Mouse (Mus musculus) adrenal gland, postnatal 36 days (tissue): ENCODE data around the gene Wwc2. TPM values are rescaled to one million over a fixed set of nuclear protein-coding genes. Genes with fewer than 3 reads are reported as not detected.
A peak's percentile ranks its signal among the peaks of the same experiment; 100 is the strongest.

Experiments used
- DNase-seq, 2 experiments: peaks; one replicate each; pipeline ENCODE4 v3.0.0; 2021; ENCODE audit warnings: mixed read lengths in 1 of 2
- total RNA-seq, 2 experiments: library from RNA; stranded (reverse); gene quantifications; 2 replicates each; pipeline ENCODE4 v1.2.3; 2021

Wwc2 gene
- total RNA-seq, 2 experiments from 2014 or later, result 25.1 to 26.0 TPM

DNA sequence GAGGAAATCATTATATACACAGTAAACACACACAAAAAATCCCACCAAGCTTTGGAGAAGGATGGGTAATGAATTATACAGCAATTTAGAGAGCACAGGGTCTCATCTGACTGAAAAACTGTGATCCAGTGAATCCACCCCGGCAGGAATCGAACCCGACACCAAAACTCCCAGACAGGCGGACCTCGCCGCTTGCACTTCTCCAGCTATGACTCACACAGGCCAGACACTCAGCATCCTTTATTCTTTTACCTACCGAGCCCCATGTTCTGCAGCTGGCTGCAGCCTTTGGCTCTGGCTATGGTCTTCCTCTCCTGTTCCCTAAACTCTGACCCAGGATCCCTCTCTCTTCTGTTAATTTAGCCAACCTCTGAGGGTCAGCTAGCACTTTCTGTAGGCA is 85.5 kb downstream of the Wwc2 start:
- DNase-seq, result no peak

DNA sequence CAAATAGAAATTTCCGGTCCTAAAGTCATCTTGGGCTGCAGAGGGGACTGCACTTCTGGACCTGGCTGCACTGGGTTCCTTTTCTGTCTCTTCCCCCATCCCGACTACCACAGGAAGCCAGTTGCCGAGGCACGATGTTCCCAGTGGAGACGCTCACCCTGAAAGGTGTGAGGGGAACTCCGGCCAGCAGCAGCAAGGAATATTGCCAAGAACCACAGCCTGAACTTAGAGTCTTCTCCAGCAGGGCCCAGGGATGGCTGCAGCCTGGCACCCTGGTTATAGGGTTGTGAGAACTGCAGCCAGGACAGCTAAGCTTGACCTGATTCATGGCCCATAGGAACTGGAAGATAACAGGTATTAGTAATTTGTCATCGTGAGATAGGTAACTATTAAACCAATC is 86.7 kb downstream of the Wwc2 start:
- DNase-seq, result no peak

- DNase-seq, result no peak
Measured at GRCm38 (mm10) chr8:47902704-47903103, 88.0 kb downstream of the Wwc2 start.

DNA sequence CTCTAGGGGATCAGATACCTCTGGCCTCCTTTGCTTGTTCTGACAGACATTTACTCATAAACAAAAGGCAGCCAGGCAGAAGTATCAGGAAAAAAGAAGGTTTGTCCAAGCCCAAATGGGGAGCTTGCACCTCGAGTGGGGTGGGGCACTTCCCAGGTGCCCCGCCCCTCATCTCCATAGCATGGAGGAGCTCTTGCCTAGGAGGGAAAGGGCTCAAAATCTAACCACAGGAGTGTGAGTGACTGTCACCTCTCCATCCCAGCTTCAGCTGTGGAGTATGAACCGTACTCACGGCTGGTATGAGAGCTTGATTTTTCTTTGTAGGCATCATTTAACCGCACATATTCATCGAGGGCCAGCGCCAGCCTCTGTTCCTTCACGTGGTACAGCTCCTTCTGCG is 90.4 kb downstream of the Wwc2 start:
- DNase-seq, result no peak

DNA sequence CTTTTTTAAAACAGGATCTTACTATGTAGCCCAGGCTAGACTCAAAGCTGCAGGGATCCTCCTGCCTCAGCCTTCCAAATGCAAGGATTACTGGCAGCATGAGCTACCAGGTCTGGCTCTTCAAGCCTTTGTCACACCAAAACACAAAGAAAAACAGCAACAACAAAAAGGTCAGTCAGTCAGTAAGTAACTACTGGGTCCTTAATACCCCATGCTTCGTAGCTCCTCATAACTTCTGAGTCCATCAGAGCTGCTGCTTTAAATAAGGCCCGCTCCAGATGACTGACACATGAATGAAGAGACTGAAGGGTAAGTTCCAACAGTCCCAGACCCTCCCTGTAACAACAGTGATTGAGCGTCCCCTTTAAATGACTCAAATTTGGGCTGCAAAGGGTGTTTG is 90.8 kb downstream of the Wwc2 start:
- no peak for DNase-seq

GRCm38 (mm10) chr8:47892419-47892818 is 98.3 kb downstream of the Wwc2 start:
- no peak for DNase-seq

GRCm38 (mm10) chr8:47891641-47892040 is 99.1 kb downstream of the Wwc2 start:
- no peak for DNase-seq

DNA sequence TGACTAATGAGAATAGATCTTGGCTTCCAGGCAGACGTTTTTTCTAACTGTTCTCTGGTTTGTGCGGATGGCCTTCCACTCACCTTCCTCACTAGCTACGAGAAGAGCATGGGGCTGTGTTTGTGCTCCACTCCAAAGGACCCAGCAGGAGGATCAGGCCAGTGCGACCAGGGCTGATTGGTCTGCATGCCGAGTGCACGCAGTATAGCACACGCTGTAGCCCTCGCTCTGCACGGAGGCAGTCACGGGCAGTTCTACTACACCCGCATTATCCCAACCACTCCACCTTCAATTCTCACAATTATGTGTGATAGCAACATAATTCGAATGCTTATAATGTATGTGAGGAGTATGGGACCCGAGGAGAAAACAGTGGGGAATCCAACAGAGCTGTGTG is 99.9 kb downstream of the Wwc2 start:
- DNase-seq, result no peak

DNA sequence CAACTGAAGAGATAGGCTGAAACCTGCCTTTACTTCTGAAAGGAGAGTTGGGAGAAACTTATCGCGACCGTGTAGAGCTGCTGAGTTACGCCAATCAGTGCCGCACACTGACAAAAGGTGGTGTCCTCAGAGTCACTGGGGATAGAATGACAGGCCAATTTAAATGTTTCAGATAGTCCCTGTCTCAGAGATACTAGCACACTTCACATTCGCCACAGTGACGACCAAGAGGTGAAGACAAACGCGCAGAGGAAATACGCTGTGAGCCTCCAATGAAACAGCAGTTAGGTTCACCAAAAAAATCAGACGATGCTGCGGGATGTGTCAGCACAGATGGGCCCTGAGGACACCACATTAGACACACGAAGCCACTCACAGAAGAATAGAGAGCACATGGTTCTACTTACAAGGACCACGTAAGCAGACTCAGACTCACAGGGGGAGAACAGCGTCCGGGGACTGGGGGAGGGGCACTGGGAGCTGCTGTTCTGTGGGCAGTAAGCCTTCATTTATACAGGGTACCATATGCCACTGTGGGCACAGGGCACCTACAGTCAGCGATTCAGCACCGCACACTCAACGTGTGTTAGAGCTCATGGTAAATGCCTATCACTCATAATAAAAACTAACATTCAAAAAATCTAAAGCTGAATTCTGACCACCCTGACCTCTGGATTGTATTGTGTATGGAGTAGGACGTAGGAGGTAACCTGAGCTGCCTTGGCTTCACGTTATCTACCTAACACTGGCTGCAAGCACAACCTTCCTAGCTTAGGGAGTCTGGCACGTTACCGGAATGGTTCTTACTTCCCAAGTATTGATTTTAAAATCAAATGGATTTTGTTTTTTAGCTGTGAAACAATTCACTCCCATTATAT is 100.5 kb downstream of the Wwc2 start:
- no peak for DNase-seq

GRCm38 (mm10) chr8:47888841-47889570 is 101.7 kb downstream of the Wwc2 start:
- DNase-seq, result no peak

DNA sequence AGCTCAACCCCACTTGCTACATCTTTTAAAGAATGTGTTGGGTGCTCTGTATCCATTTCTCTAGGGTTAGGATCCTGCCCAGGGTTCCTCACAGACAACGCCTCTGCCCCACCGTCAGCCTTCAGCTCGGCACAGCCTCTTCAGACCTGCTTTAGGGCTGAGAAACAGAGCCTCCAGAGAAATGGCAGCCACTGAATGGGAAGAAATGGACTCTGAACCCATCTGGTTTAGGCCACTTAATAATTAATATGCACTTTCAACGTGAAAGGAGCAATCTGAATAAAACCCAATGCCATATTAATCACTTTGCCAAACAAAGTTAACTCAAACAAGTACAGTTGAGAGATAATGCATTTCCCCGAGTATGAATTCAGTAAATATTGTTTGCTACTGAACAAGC is 106.4 kb downstream of the Wwc2 start:
- no peak for DNase-seq

GRCm38 (mm10) chr8:47883739-47884138 is 107.0 kb downstream of the Wwc2 start:
- no peak for DNase-seq

- DNase-seq, result no peak
Measured at GRCm38 (mm10) chr8:47878516-47878915, 112.2 kb downstream of the Wwc2 start.

- DNase-seq, result no peak
Measured at GRCm38 (mm10) chr8:47875865-47876264, 114.9 kb downstream of the Wwc2 start.

GRCm38 (mm10) chr8:47874497-47875178 is 116.1 kb downstream of the Wwc2 start:
- DNase-seq, result no peak

GRCm38 (mm10) chr8:47872361-47873107 is 118.2 kb downstream of the Wwc2 start:
- peak; percentile 34 to 52 for DNase-seq

- DNase-seq, result peak; percentile 86 to 90
Measured at GRCm38 (mm10) chr8:47867067-47867466, 123.7 kb downstream of the Wwc2 start.

GRCm38 (mm10) chr8:47866568-47866967 is 124.2 kb downstream of the Wwc2 start:
- no peak for DNase-seq

DNA sequence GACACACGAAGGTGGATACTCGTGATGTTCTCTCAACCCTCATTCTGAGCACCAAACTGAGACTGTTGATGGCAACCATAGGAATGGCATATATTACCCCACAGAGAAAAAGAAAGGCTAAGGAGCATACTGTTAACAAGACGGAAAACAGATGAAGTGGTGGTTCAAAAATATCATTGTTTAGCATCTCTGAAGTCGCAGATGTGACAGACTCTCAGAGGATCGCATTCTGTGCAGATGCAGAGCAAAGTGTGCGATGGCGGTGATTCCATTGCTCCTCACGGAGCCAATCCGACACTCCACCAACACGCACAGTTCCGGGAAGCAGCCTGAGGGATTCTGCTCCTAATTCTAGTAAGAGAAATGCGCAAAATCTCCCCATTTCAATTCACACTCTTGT is 131.5 kb downstream of the Wwc2 start:
- DNase-seq, result no peak

DNA sequence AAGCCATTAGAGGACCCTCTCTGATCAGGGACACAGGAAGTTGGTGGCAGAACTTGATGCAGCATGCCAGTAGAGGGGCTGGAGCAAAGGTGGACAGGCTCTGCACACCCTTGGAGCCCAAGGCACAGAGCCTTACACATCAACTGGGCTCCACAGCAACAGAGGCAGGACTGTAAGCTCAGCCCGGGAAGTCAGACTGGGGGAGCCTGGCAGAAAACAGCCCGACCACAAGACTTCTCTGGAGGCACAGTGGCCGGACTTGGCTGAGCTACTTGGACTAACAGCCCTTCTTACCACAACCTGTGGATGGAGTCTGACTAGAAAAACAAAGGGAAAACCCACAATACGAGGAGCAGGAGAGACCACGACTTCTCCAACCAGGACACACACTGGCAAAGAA is 137.4 kb downstream of the Wwc2 start:
- no peak for DNase-seq

GRCm38 (mm10) chr8:47852737-47853136 is 138.0 kb downstream of the Wwc2 start:
- DNase-seq, result peak in 1 of 2 experiments; percentile 31
